Mouse (Mus musculus) spleen, postnatal 10 days (tissue): ENCODE measurements at regions not wholly inside any gene's neighbourhood (a gene's known extent, or its start where the extent isn't known, plus 50 kb on each side); places are given as distances from the start of the nearest gene placed in this dataset.

ENCODE experiments used
- DNase-seq, 2 experiments: peaks; one replicate each; pipeline ENCODE4 v3.0.0; 2021 to 2022; ENCODE audit warnings: low spot score in 2 of 2

- no peak for DNase-seq
Measured at GRCm38 (mm10) chrX:77433811-77434192, 77.0 kb upstream of the Tbl1x start.

- no peak for DNase-seq
Measured at GRCm38 (mm10) chrX:77443852-77444492, 66.8 kb upstream of the Tbl1x start.

DNA sequence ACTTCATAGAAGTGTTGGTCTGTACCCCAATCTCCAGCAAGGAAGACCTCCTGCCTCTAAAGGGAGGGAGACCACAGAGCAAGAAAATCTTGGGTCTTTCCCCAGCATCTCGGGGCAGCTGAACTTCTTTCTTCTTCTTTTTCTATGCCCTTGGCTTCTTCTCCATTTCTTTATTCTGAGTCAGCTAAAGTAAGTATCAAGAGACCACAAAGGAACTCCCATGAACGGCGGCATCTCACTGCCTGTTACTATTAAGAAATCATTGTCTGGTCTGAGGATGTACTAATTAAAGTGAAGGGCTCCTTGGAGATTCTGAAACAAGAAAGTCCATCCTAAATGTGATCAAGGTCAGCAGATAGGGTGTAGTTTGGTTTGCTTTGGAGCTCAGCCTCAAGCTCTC, 64.1 kb upstream of the Tbl1x start:
- DNase-seq = no peak

GRCm38 (mm10) chrX:77451977-77452675, 58.7 kb upstream of the Tbl1x start:
- no peak for DNase-seq
